Mouse (Mus musculus): ENCODE measurements around the gene Herc4. TPM values are rescaled to one million over a fixed set of nuclear protein-coding genes. Genes with fewer than 3 reads are reported as not detected.

The Herc4 gene
- total RNA-seq, 2 experiments from 2014 or later, result 52.7 to 54.9 TPM

GRCm38 (mm10) chr10:63367386-63367785 is 123.8 kb downstream of the Herc4 start:
- H3K4me3 ChIP-seq, result no peak overlapping the region
- TF ChIP-seq CTCF (IDR thresholded peaks at IDR 0.05), result no peak
- H3K27ac ChIP-seq, result no peak overlapping the region
- intact Hi-C loops (cut with DNase I), result no loop called here
- DNase-seq (ENCODE audit: extremely low spot score in 1 of 2, low spot score in 2 of 2), result no peak

Other genes starting within 250 kb of the Herc4 start
- 10 to 100 TPM; 51.7 to 56.9 TPM for gene Hnrnph3, start 219.6 kb upstream of the Herc4 start, total RNA-seq (2021)
- gene Pbld2, start 219.5 kb upstream of the Herc4 start, total RNA-seq (2021), result 1 to 10 TPM; 2.7 to 3.3 TPM
- gene Pbld1, start 183.6 kb upstream of the Herc4 start, total RNA-seq (2021), result under 1 TPM; 0.23 to 0.66 TPM
- gene Atoh7, start 144.2 kb upstream of the Herc4 start, total RNA-seq (2021), result 1 to 10 TPM; 3.3 to 3.4 TPM
- 1 to 10 TPM; 3.0 to 3.2 TPM for gene Mypn, start 39.9 kb upstream of the Herc4 start, total RNA-seq (2021)
- gene Sirt1, start 137.9 kb downstream of the Herc4 start, total RNA-seq (2021), result 10 to 100 TPM; 14.0 to 14.6 TPM
- gene Dnajc12, start 138.6 kb downstream of the Herc4 start, total RNA-seq (2021), result 10 to 100 TPM; 23.0 to 24.0 TPM
- not detected for gene Gm7075, start 178.0 kb downstream of the Herc4 start, total RNA-seq (2021)
- gene Ctnna3, start 186.3 kb downstream of the Herc4 start, total RNA-seq (2021), result 1 to 10 TPM; 2.1 to 2.2 TPM

Measured in left cerebral cortex, adult 2 months (tissue).